Mouse (Mus musculus): ENCODE measurements around the gene Ptpn6. TPM values are rescaled to one million over a fixed set of nuclear protein-coding genes. Genes with fewer than 3 reads are reported as not detected.
A peak's percentile ranks its signal among the peaks of the same experiment; 100 is the strongest.
"Not testable (repeated sequence)": the region's sequence is repeated elsewhere in the genome, so short reads cannot be mapped to it uniquely, and the experiment has no call there.

Ptpn6 gene
- polyA plus RNA-seq, 2 experiments from 2014 or later: 187 to 310 TPM

DNA sequence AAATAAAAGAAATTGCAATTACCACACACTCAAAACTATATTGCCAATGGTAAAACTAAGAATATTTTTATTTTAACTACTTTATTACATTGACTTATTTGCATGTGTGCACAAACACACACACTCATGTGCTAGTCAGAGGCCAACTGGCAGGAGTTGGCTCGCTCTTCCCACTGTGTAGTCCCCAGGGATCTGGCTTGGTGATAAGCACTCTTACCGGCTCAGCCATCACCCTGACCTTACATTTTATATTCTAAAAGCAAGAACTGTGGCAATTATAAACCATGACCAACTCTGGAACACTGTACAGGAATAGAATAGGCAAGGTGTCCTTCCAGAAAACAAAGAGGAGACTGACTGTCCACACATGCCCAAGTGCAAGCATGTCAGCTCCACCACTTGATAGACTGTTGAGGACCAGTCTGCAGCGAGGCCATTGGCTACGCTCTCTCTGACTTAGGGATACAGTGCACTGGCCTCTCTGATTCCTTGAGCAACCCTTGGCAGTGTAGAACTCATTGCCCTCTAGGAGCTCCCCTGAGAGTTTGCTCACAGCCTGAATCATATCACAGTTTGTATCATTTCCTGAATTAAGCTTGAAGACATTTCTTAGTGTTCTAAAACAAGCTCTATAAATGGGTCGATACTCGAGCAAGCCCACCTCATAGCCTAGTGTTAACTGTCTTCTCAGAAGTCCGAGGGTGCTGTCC is 41.9 kb downstream of the Ptpn6 start:
- no peak for ATAC-seq

DNA sequence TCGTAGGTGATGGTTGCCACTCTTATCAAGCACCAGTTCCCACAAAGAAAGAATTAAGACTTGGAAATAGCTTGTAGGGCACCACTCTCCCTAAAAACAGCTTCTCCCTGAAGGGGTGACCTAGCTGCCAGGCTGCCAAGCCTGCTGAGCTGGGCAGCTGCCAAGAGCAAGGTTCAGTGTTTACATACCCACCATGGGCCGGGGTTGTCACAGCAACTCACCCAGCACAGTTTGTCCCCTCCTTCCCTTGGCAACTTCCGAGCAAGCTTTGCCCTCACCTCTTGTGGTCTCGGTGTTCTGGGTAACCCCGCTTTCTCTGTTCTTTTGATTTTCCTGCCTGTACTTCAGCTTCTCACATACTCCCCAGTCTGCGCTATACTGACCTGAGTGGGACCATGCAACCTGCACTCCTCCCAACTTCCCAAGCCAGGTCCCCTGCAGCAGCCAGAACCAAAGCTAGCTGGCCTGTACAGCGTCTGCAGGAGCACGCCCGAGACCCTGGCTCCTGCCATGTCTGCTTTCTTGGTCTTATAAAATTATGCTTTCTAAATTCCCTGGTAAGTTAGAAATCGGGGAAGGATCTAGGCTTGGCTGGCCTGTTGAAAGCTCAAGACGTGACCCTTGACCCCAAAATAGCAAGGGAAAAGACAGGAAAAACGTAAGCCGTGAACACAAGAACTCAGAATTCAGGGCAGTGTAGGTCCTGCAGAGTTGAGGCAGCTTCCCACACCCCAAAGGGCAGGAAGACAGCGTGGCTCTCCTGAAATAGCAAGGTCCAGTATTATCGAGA is 44.2 kb downstream of the Ptpn6 start:
- ATAC-seq: peak; percentile 89

DNA sequence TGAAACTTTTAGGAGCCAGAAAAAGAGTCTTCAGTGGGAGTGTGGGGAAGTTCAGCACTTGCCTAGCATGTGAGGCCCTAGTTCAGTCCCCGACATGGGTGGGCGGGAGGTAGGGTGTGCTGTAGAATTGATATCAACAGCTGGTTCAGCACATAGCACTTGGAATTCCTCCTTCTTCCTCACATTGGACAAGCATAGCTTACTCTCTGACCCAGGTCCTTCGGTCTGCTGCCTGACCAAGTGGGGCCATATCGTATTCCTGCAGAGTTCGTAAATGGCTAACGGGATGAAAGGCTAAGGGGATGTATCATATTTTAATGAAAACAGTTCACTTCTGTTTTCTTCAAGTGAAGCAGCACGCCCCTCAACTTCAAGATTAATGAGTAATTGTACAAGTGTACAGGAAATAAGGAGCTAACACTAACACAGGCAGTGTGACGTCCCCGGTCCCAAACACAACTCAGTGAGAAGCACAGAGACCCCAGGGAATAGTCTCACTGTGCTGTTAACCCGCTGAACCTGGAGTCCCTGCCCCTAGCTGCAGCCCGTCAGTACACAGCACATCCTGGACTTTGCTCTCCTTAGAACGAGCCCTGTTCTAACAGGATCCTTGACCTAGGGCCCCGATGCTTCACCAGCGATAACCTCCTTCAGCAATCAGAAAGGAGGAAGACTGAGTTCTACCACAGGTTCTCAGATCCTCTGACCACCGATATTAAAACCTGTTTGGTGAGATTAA is 45.1 kb downstream of the Ptpn6 start:
- no peak for ATAC-seq

DNA sequence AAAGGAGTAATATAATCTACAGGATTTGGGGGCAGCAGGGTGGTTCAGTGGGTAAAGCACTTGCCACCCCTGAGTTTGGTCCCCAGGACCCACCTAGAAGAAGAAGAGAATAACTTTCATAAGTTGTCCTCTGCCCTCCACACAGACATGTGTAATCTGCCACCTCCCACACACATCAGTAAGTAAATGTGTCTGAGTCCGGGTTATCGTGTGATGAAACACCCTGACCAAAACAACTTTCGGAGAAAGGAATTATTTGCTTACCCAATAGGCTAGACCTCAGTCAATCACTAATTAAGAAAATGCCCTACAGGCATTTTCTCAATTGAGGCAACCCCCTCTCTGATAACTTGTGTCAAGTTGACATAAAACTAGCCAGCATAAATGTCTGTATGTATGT is 48.0 kb downstream of the Ptpn6 start:
- ATAC-seq: no peak

DNA sequence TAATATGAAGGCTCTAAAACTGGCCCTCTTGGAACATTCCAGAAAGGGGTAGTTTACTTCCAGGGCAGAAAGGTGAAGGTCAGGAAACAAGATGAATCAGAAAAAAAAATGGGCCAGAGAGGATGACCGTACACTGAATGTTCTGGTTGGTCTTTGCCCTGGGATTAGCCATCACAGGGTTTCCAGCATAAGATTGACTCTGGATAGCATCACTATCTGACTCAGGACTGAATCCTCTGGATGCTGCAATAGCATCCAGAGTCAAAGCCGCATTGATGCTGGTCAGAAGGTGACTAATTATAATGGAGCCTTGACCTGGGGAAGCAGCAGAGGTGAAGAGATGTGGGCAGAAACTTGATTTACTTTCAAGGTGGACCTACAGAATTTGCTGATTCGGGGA is 49.5 kb downstream of the Ptpn6 start:
- ATAC-seq: no peak

DNA sequence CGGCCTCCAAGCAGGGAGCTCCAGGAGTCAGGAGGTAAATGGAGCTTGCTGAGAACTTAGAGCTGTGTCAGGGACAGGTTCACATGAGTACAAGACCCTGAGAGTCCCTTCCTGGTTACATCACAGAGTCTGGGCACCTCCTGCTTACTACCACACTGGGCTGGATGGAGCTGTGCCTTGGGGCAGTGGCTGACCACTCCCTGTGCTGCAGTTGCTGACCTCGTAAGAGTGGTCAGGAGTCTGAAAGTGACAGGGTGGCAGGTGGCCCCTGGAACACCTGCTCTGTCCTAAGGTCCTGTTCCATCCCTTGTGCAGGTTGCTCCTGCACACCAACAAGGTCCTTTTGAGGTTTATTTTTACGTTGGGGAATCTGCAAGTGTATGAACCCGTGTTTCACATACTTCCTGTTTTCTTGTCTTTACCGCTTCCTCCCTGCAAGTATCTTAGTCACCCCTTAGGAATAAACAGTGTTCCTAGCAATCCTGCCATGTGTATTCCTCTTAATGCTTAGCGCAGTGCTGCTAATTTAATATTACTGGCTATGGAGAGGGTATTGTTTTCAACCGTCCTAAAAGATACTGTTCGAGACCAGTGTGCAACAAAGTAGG is 50.3 kb downstream of the Ptpn6 start:
- ATAC-seq: no peak

DNA sequence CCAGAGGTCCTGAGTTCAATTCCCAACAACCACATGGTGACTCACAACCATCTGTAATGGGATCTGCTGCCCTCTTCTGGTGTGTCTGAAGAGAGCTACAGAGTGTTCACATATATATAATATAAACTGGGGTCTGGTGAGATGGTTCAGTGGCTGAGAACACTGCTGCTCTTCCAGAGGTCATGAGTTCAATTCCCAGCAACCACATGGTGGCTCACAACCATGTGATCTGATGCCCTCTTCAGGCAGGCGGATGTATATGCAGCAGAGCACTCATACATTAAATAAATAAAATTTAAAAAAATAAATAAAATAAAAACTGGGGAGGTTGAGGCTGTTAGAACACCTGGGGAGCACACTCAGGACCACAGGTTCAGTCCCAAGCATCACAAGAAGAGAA is 51.9 kb downstream of the Ptpn6 start:
- ATAC-seq: not testable (repeated sequence)

DNA sequence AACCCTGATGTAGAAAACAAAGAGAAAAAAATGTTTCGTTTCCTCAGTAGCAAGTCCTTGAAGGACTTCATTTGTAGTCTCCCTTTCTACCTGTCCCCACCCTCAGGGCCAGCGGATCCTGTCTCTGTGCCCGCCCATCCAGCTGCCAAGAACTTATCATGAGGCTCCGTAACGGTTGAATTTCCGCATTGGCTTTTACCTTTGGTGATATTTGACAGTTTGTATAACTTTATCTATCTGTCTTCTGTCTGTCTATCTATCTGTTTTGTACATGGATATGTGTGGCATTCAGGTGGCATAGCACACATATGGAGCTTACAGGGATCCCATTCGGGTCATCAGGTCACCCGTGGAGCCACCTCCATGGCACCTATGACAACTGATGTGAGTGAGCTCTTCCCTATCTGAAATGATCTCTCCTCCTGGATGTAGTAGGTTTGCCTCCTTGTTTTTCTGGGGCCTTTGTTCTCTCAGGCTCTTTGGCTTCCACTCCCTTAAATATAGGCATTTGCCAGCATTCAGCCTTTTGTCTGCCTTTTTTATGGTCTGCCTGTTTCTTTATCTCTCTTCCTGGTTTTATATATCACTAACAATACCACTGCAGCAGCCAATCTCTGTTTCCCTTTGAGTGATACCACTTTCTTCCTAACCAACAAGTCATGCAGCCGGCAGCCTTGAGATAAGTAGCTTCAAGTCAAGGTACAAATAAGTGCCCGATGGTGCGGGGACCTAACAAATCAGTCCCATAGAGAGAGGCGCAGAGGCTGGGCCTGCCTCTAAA is 52.7 kb downstream of the Ptpn6 start:
- ATAC-seq: no peak

DNA sequence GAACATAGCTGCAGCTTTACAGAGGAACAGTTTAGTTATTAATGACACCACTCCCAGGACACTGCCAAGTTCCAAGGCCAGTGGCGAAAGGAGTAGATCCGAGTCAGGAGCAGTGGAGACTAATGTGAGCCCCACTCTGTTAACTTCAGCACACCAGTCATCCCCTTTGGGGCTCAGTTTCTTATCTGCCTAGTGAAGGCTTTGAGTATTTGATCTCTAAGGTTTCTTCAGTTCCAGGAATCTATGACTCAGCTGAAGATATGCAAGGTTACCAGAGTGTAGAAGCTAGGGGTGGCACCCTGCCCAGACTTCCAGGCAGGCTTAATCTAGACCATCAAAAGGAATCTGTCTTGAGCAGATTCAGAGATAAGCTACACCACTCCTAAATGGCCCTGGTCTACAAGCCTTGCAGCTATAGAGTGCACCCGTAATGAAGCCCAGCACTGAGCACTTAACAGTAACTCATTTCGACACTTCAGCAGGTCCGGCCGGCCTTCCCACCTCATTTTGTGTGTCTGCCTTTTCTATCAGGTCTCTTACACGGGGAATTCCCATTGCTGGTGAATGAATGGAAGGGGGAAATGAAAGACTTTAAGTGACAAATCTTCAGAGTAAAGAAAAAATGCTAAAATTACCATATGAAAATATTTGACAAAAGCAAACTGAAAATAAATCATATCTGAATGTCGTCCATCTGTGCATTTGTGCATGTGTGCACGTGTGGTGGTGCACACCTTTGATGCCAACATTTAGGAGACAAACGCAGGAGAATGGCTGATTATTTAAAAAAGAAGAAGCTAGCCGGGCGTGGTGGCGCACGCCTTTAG is 54.7 kb downstream of the Ptpn6 start:
- peak; percentile 47 for ATAC-seq

DNA sequence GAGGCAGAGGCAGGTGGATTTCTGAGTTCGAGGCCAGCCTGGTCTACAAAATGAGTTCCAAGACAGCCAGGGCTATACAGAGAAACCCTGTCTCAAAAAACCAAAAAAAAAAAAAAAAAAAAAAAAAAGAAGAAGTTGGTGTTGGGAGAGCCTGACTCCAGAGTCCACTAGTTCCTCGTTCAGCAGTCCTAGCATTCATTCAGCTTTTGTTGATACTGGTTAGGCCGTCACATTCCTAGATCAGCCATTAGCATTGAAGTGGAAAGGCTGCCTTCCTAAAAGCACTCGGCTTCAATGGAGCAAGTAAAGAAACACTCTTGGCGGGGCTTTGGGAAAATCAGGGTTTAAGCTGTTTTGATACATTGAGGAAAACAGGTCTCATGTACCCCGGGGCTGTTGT is 56.2 kb downstream of the Ptpn6 start:
- ATAC-seq: not testable (repeated sequence)

DNA sequence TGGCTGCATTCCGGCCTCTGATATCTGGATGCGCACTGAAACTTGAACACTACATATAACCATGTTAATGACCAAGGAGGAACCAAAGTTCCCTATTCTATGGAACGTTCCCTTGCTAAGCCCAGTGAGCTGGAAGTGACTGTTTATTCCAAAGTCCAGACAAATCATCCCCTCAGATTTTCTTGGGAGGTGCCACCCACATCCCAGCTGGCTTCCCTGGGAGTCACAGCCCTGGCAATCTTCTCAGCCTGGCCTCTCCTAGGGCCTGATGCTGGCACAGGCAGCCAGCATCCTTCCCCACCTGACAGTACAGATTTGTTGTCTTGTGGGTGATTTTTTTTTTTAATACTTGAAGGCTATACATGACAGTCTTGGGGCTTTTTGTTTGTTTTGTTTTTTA is 59.0 kb downstream of the Ptpn6 start:
- no peak for ATAC-seq

DNA sequence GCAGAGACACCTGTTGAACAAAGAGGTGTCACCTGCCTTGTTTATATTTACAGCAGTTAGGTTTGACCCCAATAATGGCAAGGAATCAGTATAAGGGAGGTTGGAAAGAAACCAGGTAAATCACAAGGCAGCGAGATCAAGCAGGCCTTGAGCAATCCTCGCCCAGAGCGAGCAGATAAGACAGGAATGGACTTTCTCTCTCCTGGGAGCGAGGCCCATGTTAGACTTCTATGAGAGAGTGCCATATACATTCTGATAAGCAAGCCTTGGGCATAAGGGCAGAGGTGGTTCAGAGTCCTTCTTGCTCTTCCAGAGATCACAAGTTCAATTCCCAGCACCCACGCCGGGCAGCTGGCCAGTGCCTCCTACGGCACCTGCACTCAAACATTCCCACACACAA is 59.7 kb downstream of the Ptpn6 start:
- no peak for ATAC-seq

DNA sequence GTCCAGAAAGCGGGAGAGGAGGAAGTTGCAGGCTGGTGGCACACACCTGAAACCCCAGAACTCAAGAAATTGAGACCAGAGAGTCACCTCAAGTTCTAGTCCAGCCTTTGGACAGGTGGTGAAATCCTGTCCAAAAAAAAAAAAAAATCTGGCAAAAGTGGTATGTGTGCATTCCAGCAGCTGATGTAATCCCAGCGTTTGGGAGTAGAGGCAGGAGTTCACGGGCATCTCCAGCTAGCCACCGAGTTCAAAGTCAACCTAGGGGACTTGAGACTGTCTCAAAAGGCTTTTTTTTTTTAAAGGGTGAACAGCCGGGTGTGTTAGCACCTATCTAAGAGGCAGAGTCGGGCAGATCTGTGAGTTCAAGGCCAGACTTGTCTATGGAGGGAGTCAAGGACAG is 62.3 kb downstream of the Ptpn6 start:
- ATAC-seq: no peak

DNA sequence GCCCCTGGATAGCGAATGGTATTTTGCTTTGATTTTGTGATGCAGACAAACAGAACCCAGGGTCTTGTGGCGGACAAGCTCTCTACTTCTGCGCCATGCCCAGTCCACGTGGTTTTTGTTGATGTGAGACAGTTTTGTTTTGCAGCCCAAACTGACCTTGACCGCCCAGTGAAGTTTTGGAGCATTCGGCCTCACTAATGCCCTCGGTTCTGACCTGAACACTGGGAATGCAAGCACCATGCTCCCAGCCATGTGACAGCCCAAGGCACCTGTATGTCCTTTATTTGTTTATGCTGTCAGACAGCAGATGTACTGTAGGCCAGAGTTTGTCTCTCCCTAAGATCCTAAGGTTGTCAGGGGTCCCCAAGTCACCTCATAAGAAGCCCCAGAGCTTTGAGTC is 63.9 kb downstream of the Ptpn6 start:
- no peak for ATAC-seq

DNA sequence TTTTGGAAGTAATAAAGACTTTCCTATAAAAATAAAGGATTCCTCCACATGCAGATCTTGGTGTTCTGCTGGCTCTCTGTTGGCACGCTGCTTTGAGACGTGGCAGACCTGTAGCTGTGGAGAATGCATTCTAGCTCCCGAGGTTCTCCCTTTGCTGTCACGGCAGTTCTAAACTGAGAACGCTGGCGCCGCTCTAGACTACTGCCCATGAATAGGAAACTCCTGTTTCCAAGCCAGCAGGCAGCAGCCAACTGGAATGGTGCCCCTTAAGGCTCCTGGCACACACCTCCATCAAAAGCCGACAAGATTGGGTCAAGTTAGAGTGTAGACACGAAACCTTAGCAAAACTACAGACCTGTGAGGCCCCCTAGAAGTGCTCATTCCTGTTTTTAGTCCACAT is 64.9 kb downstream of the Ptpn6 start:
- ATAC-seq: no peak

DNA sequence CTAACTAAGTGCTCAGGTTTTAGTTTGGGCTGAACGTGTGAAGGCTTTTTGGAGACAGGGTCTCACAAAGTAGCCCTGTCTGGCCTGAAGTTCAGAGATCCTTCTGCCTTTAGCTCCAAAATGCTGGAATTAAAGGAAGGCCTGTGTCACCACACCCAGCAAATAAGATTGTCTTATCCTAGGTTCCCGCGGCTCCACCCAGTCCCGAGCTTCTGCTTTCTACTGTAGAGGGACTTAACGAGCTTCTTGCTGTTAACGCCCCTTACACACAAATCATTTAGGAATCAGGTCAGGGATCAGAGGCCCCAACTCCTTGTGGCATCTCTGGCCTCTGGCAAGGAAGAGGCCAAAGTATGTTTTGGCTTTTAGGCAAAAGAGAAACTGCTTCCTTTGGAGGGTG is 66.4 kb downstream of the Ptpn6 start:
- no peak for ATAC-seq

Other genes with a start within 250 kb of the Ptpn6 start
- not detected for gene C1rl, start 245.6 kb downstream of the Ptpn6 start, polyA plus RNA-seq (2017; shearing (Covaris generic))
- under 1 TPM; 0.19 to 0.39 TPM for gene C1ra, start 226.3 kb downstream of the Ptpn6 start, polyA plus RNA-seq (2017; shearing (Covaris generic))
- gene C1s1, start 196.4 kb downstream of the Ptpn6 start, polyA plus RNA-seq (2017; shearing (Covaris generic)): not detected
- gene C1rb, start 168.4 kb downstream of the Ptpn6 start, polyA plus RNA-seq (2017; shearing (Covaris generic)): not detected
- not detected for gene C1s2, start 102.6 kb downstream of the Ptpn6 start, polyA plus RNA-seq (2017; shearing (Covaris generic))
- 10 to 100 TPM; 33.5 to 35.0 TPM for gene Lpcat3, start 75.7 kb downstream of the Ptpn6 start, polyA plus RNA-seq (2017; shearing (Covaris generic))
- gene Emg1, start 26.5 kb downstream of the Ptpn6 start, polyA plus RNA-seq (2017; shearing (Covaris generic)): 100 to 1,000 TPM; 465 to 483 TPM
- 10 to 100 TPM; 56.1 to 59.9 TPM for gene Phb2, start 26.4 kb downstream of the Ptpn6 start, polyA plus RNA-seq (2017; shearing (Covaris generic))
- 100 to 1,000 TPM; 509 to 554 TPM for gene Grcc10, start 2.7 kb upstream of the Ptpn6 start, polyA plus RNA-seq (2017; shearing (Covaris generic))
- under 1 TPM in 1 of 2 experiments, not detected in 1; 0.36 TPM for gene Gm45234, start 17.3 kb upstream of the Ptpn6 start, polyA plus RNA-seq (2017; shearing (Covaris generic))
- gene Atn1, start 17.8 kb upstream of the Ptpn6 start, polyA plus RNA-seq (2017; shearing (Covaris generic)): 1 to 10 TPM; 4.4 to 4.8 TPM
- 1 to 10 TPM; 3.0 to 9.9 TPM for gene Eno2, start 31.0 kb upstream of the Ptpn6 start, polyA plus RNA-seq (2017; shearing (Covaris generic))
- 1 to 10 TPM; 1.1 to 2.7 TPM for gene Lrrc23, start 41.0 kb upstream of the Ptpn6 start, polyA plus RNA-seq (2017; shearing (Covaris generic))
- 1 to 10 TPM; 1.7 to 3.4 TPM for gene Spsb2, start 69.9 kb upstream of the Ptpn6 start, polyA plus RNA-seq (2017; shearing (Covaris generic))
- 10 to 100 TPM; 65.7 to 90.0 TPM for gene Tpi1, start 75.6 kb upstream of the Ptpn6 start, polyA plus RNA-seq (2017; shearing (Covaris generic))
- gene Usp5, start 90.8 kb upstream of the Ptpn6 start, polyA plus RNA-seq (2017; shearing (Covaris generic)): 100 to 1,000 TPM in 1 of 2 experiments, 10 to 100 TPM in 1; 77.2 to 154 TPM
- 10 to 100 TPM in 1 of 2 experiments, 1 to 10 TPM in 1; 8.0 to 27.1 TPM for gene Cdca3, start 90.8 kb upstream of the Ptpn6 start, polyA plus RNA-seq (2017; shearing (Covaris generic))
- gene Gnb3, start 101.6 kb upstream of the Ptpn6 start, polyA plus RNA-seq (2017; shearing (Covaris generic)): not detected
- gene P3h3, start 119.0 kb upstream of the Ptpn6 start, polyA plus RNA-seq (2017; shearing (Covaris generic)): under 1 TPM in 1 of 2 experiments, not detected in 1; 0.11 TPM
- gene Gpr162, start 125.3 kb upstream of the Ptpn6 start, polyA plus RNA-seq (2017; shearing (Covaris generic)): not detected
- gene Cd4, start 149.5 kb upstream of the Ptpn6 start, polyA plus RNA-seq (2017; shearing (Covaris generic)): 100 to 1,000 TPM; 268 to 648 TPM
- 10 to 100 TPM; 19.0 to 29.0 TPM for gene Lag3, start 173.0 kb upstream of the Ptpn6 start, polyA plus RNA-seq (2017; shearing (Covaris generic))
- 10 to 100 TPM in 1 of 2 experiments, 1 to 10 TPM in 1; 5.4 to 10.6 TPM for gene Ptms, start 181.4 kb upstream of the Ptpn6 start, polyA plus RNA-seq (2017; shearing (Covaris generic))
- gene Mlf2, start 192.7 kb upstream of the Ptpn6 start, polyA plus RNA-seq (2017; shearing (Covaris generic)): 10 to 100 TPM; 39.0 to 40.7 TPM
- 10 to 100 TPM; 66.2 to 93.4 TPM for gene Cops7a, start 226.8 kb upstream of the Ptpn6 start, polyA plus RNA-seq (2017; shearing (Covaris generic))

Data from CD4-positive, CD25-positive, alpha-beta regulatory T cell, adult 4 months (primary cell).